Mouse (Mus musculus) stomach, postnatal 0 days (tissue): ENCODE measurements around the gene Olfr860. TPM values are rescaled to one million over a fixed set of nuclear protein-coding genes. Genes with fewer than 3 reads are reported as not detected.
"Not testable (repeated sequence)": the region's sequence is repeated elsewhere in the genome, so short reads cannot be mapped to it uniquely, and the experiment has no call there.

ENCODE experiments used
- ATAC-seq: fragments of 200-750 bp; cut with Nextera tagmentation; 2 replicates; pipeline ENCODE4 v1.8.0; 2017; ENCODE audit not compliant: low FRiP score, low TSS enrichment
- DNase-seq: peaks from one replicate; pipeline ENCODE4 v3.0.0-alpha.2; 2016; ENCODE audit warnings: low spot score
- H3K27ac ChIP-seq: fragments of 300-500 bp; sonication (generic); replicated peaks from 2 replicates; pipeline ENCODE4 v1.5.1; 2014; ENCODE audit warnings: mild to moderate bottlenecking, control low read depth
- H3K27me3 ChIP-seq: fragments of 300-500 bp; sonication (generic); 2 replicates; pipeline ENCODE4 v1.6.1; 2014; ENCODE audit warnings: low read length; ENCODE audit not compliant: control insufficient read depth, insufficient read depth
- H3K36me3 ChIP-seq: fragments of 300-500 bp; sonication (generic); 2 replicates; pipeline ENCODE4 v1.6.1; 2014; ENCODE audit warnings: low read length, mixed read lengths; ENCODE audit not compliant: control insufficient read depth, insufficient read depth
- H3K4me1 ChIP-seq: fragments of 300-500 bp; sonication (generic); replicated peaks from 2 replicates; pipeline ENCODE4 v1.6.1; 2014; ENCODE audit warnings: antibody characterized with exemption; ENCODE audit not compliant: control insufficient read depth, insufficient read depth
- H3K4me2 ChIP-seq: fragments of 300-500 bp; sonication (generic); replicated peaks from 2 replicates; pipeline ENCODE4 v1.6.1; 2014; ENCODE audit warnings: low read depth, mild to moderate bottlenecking, control low read depth, moderate library complexity
- H3K4me3 ChIP-seq: fragments of 300-500 bp; sonication (generic); 2 replicates; pipeline ENCODE4 v1.5.1; 2014; ENCODE audit warnings: low read depth, low read length, control low read depth
- H3K9ac ChIP-seq: fragments of 300-500 bp; sonication (generic); 2 replicates; pipeline ENCODE4 v1.6.1; 2014; ENCODE audit warnings: mild to moderate bottlenecking, low read length, control low read depth, mixed read lengths
- H3K9me3 ChIP-seq: fragments of 300-500 bp; sonication (generic); 2 replicates; pipeline ENCODE4 v1.6.1; 2016; ENCODE audit warnings: low read length; ENCODE audit not compliant: control insufficient read depth
- CTCF ChIP-seq: IDR thresholded peaks from 2 replicates; pipeline ENCODE4 v1.5.1; 2016; ENCODE audit warnings: antibody characterized with exemption, low read depth, mild to moderate bottlenecking, moderate library complexity
- EP300 ChIP-seq: optimal IDR thresholded peaks from 2 replicates; pipeline ENCODE3; 2016; ENCODE audit warnings: antibody characterized with exemption
- WGBS: fragments of 180-500 bp; shearing (Covaris S2); extraction: QIAGEN DNeasy Blood & Tissue Kit; methylation state at CpG from one replicate; pipeline ENCODE4 v1.1.7; 2014; 5-methylcytosine and 5-hydroxymethylcytosine counted together
- polyA plus RNA-seq: library from polyadenylated mRNA; unstranded; fragments of >200 nt; fragmentation: Nextera tagmentation; extraction: Ambion mirVana; gene quantifications from 2 replicates; pipeline ENCODE4 v1.2.1, GENCODE M21; 2015

The Olfr860 gene
- polyA plus RNA-seq, result not detected in 2 replicates

GRCm38 (mm10) chr9:19849647-19850046 is at the start of gene Olfr860:
Gene Olfr860, minus strand, starts transcription at chr9:19849747.
- no peak for ATAC-seq
- Histone ChIP-seq H3K4me1 (no peaks in the 10 kb centered on the region), H3K4me3 (no peak within 1 kb of the TSS), H3K4me2 (no peak within 1 kb of the TSS), H3K9me3 (no peaks in the 10 kb centered on the region), H3K36me3 (no peaks in the 10 kb centered on the region), H3K9ac (no peak within 1 kb of the TSS), H3K27ac (no peak within 1 kb of the TSS), H3K27me3 (no peaks in the 10 kb centered on the region)
- DNase-seq, result no peak
- 71% methylated on average over 1 of the region's 1 CpGs for WGBS
- TF ChIP-seq CTCF, result no peak
- TF ChIP-seq EP300, result no peak

- no peak within 1 kb of the TSS for H3K9ac ChIP-seq
- H3K36me3 ChIP-seq, result no peaks in the 10 kb centered on the region
- H3K4me2 ChIP-seq, result no peak within 1 kb of the TSS
- no peaks in the 10 kb centered on the region for H3K9me3 ChIP-seq
- ATAC-seq (no peak), DNase-seq (no peak)
- H3K27me3 ChIP-seq, result no peaks in the 10 kb centered on the region
- no peak within 1 kb of the TSS for H3K27ac ChIP-seq
- no peak within 1 kb of the TSS for H3K4me3 ChIP-seq
- no peaks in the 10 kb centered on the region for H3K4me1 ChIP-seq
- TF ChIP-seq CTCF, result no peak
- no peak for TF ChIP-seq EP300
Measured at GRCm38 (mm10) chr9:19887904-19888303, 38.4 kb upstream of the Olfr860 start, which contains the start of gene Olfr862. Gene Olfr862, minus strand, starts transcription at chr9:19888004.

- H3K4me3 ChIP-seq, H3K9ac ChIP-seq, H3K27ac ChIP-seq, H3K4me2 ChIP-seq, H3K9me3 ChIP-seq, DNase-seq, ATAC-seq, H3K4me1 ChIP-seq, H3K27me3 ChIP-seq, H3K36me3 ChIP-seq: not testable (repeated sequence)
- WGBS, result 45% methylated on average over 1 of the region's 1 CpGs
Measured at GRCm38 (mm10) chr9:19804606-19805005, 44.9 kb downstream of the Olfr860 start, which contains the start of gene Olfr859. Gene Olfr859, plus strand, starts transcription at chr9:19804906.

- H3K4me3 ChIP-seq, result no peak overlapping the region
- TF ChIP-seq CTCF, result no peak
- TF ChIP-seq EP300, result no peak
- no peak for DNase-seq
- no peak overlapping the region for H3K9ac ChIP-seq
- ATAC-seq, result no peak
- no peak overlapping the region for H3K4me2 ChIP-seq
- no peaks in the 10 kb centered on the region for H3K4me1 ChIP-seq
- no peak overlapping the region for H3K27ac ChIP-seq
- no peaks in the 10 kb centered on the region for H3K9me3 ChIP-seq
- H3K36me3 ChIP-seq, result no peaks in the 10 kb centered on the region
- no peaks in the 10 kb centered on the region for H3K27me3 ChIP-seq
- 62% methylated on average over 1 of the region's 1 CpGs for WGBS
Measured at GRCm38 (mm10) chr9:19803000-19803399, 46.5 kb downstream of the Olfr860 start.

Other genes starting within 250 kb of the Olfr860 start
- gene Zfp317, start 227.6 kb downstream of the Olfr860 start, polyA plus RNA-seq, result 9.0 and 9.9 TPM in 2 replicates
- gene Olfr857, start 140.3 kb downstream of the Olfr860 start, polyA plus RNA-seq, result not detected in 2 replicates
- gene Olfr58, start 69.5 kb downstream of the Olfr860 start, polyA plus RNA-seq, result not detected in 2 replicates
- not detected in 2 replicates for gene Olfr859, start 44.8 kb downstream of the Olfr860 start, polyA plus RNA-seq
- gene Olfr862, start 38.3 kb upstream of the Olfr860 start, polyA plus RNA-seq, result not detected in 2 replicates
- gene Olfr77, start 67.1 kb upstream of the Olfr860 start, polyA plus RNA-seq, result 0.31 and 0.33 TPM in 2 replicates
- gene Olfr866, start 178.3 kb upstream of the Olfr860 start, polyA plus RNA-seq, result not detected in 2 replicates
- not detected in 2 replicates for gene Olfr867, start 207.8 kb upstream of the Olfr860 start, polyA plus RNA-seq
- not detected in 2 replicates for gene Olfr868, start 248.9 kb upstream of the Olfr860 start, polyA plus RNA-seq